Mouse (Mus musculus): ENCODE measurements around the gene Gm21887. TPM values are rescaled to one million over a fixed set of nuclear protein-coding genes. Genes with fewer than 3 reads are reported as not detected.
"Not testable (repeated sequence)": the region's sequence is repeated elsewhere in the genome, so short reads cannot be mapped to it uniquely, and the experiment has no call there.

The Gm21887 gene
- polyA plus RNA-seq, 1 experiment from 2014 or later = 90.6 TPM

DNA sequence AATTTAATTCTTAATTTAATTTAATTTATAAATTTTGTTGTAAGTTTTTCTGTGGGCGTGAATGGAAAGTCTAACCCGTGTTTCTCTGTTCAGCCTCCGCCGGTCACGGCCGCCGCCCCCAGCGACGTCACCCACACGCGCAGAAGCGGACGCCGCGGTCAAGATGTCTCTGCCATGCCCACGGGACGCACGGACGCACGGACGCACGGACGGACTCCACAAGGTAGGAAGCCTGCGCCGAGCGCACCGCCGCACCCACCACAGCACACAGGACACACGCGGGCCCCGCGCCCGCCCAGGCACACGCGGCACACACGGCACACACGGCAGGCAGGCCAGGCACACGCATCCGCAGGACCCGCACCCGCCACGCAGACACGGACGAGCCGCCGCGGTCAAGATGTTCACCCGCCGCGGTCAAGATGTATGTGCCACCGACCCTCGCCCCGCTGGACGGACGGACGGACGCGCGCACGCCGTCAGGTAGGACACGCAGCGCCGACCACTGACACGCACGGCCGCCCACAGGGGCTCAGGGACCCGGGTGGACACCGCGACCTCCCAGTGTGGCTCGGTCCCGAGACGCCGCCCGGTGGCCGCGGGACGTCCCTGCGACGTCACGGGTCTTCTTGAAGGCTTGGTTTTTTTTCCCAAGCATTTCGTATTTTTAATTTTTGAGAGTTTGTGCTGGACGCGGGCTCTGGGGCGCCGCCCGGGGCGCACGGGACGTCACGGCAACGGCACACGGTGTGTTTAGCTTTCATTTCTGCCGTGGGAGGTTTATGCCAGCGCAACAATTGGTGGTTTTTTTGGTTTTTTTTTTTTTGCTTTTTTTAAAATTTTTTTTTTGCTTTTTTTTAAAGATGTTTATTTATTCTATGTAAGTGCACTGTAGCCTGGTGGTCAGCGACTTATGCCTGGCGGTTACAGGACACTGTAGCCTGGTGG is 1.4 kb downstream of the Gm21887 start:
- Histone ChIP-seq H3K4me2 (replicated peaks; ENCODE audit: low read depth) (0 out of 2 replicates have a peak overlapping the region, but pooled peaks have one; percentile 2), H3K9me3 (ENCODE audit: control insufficient read depth, low read length) (peaks cover 19% of the 10 kb centered on the region)
- H3K4me3 ChIP-seq (ENCODE audit: low read depth, low read length); H3K36me3 ChIP-seq (ENCODE audit: control insufficient read depth, insufficient read depth, low read length); H3K27ac ChIP-seq (replicated peaks); H3K27me3 ChIP-seq (ENCODE audit: control insufficient read depth, insufficient read depth, low read length); H3K4me1 ChIP-seq (replicated peaks; ENCODE audit: control insufficient read depth, insufficient read depth); H3K9ac ChIP-seq (ENCODE audit: low read length): not testable (repeated sequence)
- 83% methylated on average over 92 of the region's 97 CpGs for WGBS
- peak; percentile 65 for TF ChIP-seq CTCF (IDR thresholded peaks at IDR 0.05; ENCODE audit: low read depth)
- ATAC-seq (ENCODE audit: low FRiP score, low TSS enrichment) (peak; percentile 33), DNase-seq (ENCODE audit: low spot score) (peak; percentile 76)

DNA sequence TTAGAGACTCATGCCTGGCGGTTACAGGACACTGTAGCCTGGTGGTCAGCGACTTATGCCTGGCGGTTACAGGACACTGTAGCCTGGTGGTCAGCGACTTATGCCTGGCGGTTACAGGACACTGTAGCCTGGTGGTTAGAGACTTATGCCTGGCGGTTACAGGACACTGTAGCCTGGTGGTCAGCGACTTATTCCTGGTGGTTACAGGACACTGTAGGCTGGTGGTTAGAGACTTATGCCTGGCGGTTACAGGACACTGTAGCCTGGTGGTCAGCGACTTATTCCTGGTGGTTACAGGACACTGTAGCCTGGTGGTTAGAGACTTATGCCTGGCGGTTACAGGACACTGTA is 2.0 kb downstream of the Gm21887 start:
- not testable (repeated sequence) for H3K27me3 ChIP-seq (ENCODE audit: control insufficient read depth, insufficient read depth, low read length); ATAC-seq (ENCODE audit: low FRiP score, low TSS enrichment); H3K4me2 ChIP-seq (replicated peaks; ENCODE audit: low read depth); H3K9ac ChIP-seq (ENCODE audit: low read length); H3K4me1 ChIP-seq (replicated peaks; ENCODE audit: control insufficient read depth, insufficient read depth); H3K36me3 ChIP-seq (ENCODE audit: control insufficient read depth, insufficient read depth, low read length); DNase-seq (ENCODE audit: low spot score); H3K27ac ChIP-seq (replicated peaks); H3K4me3 ChIP-seq (ENCODE audit: low read depth, low read length)
- H3K9me3 ChIP-seq (ENCODE audit: control insufficient read depth, low read length) = peaks cover 19% of the 10 kb centered on the region
- 94% methylated on average over 8 of the region's 10 CpGs for WGBS

DNA sequence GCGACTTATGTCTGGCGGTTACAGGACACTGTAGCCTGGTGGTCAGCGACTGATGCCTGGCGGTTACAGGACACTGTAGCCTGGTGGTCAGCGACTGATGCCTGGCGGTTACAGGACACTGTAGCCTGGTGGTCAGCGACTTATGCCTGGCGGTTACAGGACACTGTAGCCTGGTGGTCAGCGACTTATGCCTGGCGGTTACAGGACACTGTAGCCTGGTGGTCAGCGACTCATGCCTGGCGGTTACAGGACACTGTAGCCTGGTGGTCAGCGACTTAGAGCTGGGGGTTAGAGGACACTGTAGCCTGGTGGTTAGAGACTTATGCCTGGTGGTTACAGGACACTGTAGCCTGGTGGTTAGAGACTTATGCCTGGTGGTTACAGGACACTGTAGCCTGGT is 4.0 kb downstream of the Gm21887 start:
- not testable (repeated sequence) for DNase-seq (ENCODE audit: low spot score); H3K27me3 ChIP-seq (ENCODE audit: control insufficient read depth, insufficient read depth, low read length); H3K4me2 ChIP-seq (replicated peaks; ENCODE audit: low read depth); H3K27ac ChIP-seq (replicated peaks); H3K9ac ChIP-seq (ENCODE audit: low read length); ATAC-seq (ENCODE audit: low FRiP score, low TSS enrichment); H3K4me1 ChIP-seq (replicated peaks; ENCODE audit: control insufficient read depth, insufficient read depth); H3K4me3 ChIP-seq (ENCODE audit: low read depth, low read length)
- WGBS = 82% methylated on average over 13 of the region's 13 CpGs
- peaks cover 15% of the 10 kb centered on the region for H3K9me3 ChIP-seq (ENCODE audit: control insufficient read depth, low read length)
- peaks cover 11% of the 10 kb centered on the region for H3K36me3 ChIP-seq (ENCODE audit: control insufficient read depth, insufficient read depth, low read length)

- not testable (repeated sequence) for H3K4me1 ChIP-seq (replicated peaks; ENCODE audit: control insufficient read depth, insufficient read depth); H3K27ac ChIP-seq (replicated peaks); H3K27me3 ChIP-seq (ENCODE audit: control insufficient read depth, insufficient read depth, low read length); H3K9ac ChIP-seq (ENCODE audit: low read length); H3K4me3 ChIP-seq (ENCODE audit: low read depth, low read length); ATAC-seq (ENCODE audit: low FRiP score, low TSS enrichment); H3K4me2 ChIP-seq (replicated peaks; ENCODE audit: low read depth); DNase-seq (ENCODE audit: low spot score)
- 94% methylated on average over 12 of the region's 13 CpGs for WGBS
- Histone ChIP-seq H3K36me3 (ENCODE audit: control insufficient read depth, insufficient read depth, low read length) (peaks cover 17% of the 10 kb centered on the region), H3K9me3 (ENCODE audit: control insufficient read depth, low read length) (peaks cover 19% of the 10 kb centered on the region)
Observed at GRCm38 (mm10) chrX:170014038-170014437, 4.6 kb downstream of the Gm21887 start.

DNA sequence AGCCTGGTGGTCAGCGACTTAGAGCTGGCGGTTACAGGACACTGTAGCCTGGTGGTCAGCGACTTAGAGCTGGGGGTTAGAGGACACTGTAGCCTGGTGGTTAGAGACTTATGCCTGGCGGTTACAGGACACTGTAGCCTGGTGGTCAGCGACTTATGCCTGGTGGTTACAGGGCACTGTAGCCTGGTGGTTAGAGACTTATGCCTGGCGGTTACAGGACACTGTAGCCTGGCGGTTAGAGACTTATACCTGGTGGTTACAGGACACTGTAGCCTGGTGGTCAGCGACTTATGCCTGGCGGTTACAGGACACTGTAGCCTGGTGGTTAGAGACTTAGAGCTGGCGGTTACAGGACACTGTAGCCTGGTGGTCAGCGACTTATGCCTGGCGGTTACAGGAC is 6.4 kb downstream of the Gm21887 start:
- not testable (repeated sequence) for H3K27me3 ChIP-seq (ENCODE audit: control insufficient read depth, insufficient read depth, low read length); H3K4me3 ChIP-seq (ENCODE audit: low read depth, low read length); ATAC-seq (ENCODE audit: low FRiP score, low TSS enrichment); DNase-seq (ENCODE audit: low spot score); H3K9ac ChIP-seq (ENCODE audit: low read length); H3K4me1 ChIP-seq (replicated peaks; ENCODE audit: control insufficient read depth, insufficient read depth); H3K27ac ChIP-seq (replicated peaks); H3K4me2 ChIP-seq (replicated peaks; ENCODE audit: low read depth)
- 93% methylated on average over 12 of the region's 12 CpGs for WGBS
- H3K9me3 ChIP-seq (ENCODE audit: control insufficient read depth, low read length) = peaks cover 15% of the 10 kb centered on the region
- H3K36me3 ChIP-seq (ENCODE audit: control insufficient read depth, insufficient read depth, low read length) = peaks cover 22% of the 10 kb centered on the region

- 54% methylated on average over 27 of the region's 27 CpGs for WGBS
- ATAC-seq (ENCODE audit: low FRiP score, low TSS enrichment) = peak; percentile 53
- H3K9ac ChIP-seq (ENCODE audit: low read length); H3K4me1 ChIP-seq (replicated peaks; ENCODE audit: control insufficient read depth, insufficient read depth); H3K27me3 ChIP-seq (ENCODE audit: control insufficient read depth, insufficient read depth, low read length): not testable (repeated sequence)
- Histone ChIP-seq H3K4me3 (ENCODE audit: low read depth, low read length) (peak overlapping the region; percentile 12; the same call in 1 of the 2 replicates), H3K36me3 (ENCODE audit: control insufficient read depth, insufficient read depth, low read length) (peaks cover 19% of the 10 kb centered on the region), H3K27ac (replicated peaks) (0 out of 2 replicates have a peak overlapping the region, but pooled peaks have one; percentile 2), H3K9me3 (ENCODE audit: control insufficient read depth, low read length) (peaks cover 14% of the 10 kb centered on the region), H3K4me2 (replicated peaks; ENCODE audit: low read depth) (peak overlapping the region; percentile 8; the same call in 1 of the 2 replicates)
- peak; percentile 61 for DNase-seq (ENCODE audit: low spot score)
- peak; percentile 83 for TF ChIP-seq CTCF (IDR thresholded peaks at IDR 0.05; ENCODE audit: low read depth)
Observed at GRCm38 (mm10) chrX:170017333-170018245, 8.1 kb downstream of the Gm21887 start.

Data from stomach, postnatal 0 days (tissue).